Mouse (Mus musculus) cerebellum, adult 2 months (tissue): Measurements from ENCODE around the gene Atp1a1. TPM values are rescaled to one million over a fixed set of nuclear protein-coding genes. Genes with fewer than 3 reads are reported as not detected.

Experiments used
- DNase-seq, 2 experiments: peaks; one replicate each; pipeline ENCODE4 v3.0.0; 2021
- H3K27ac ChIP-seq: fragments of 200-500 bp; 2 replicates; pipeline ENCODE4 v1.5.1; 2012; ENCODE audit warnings: low read length, control low read depth, inconsistent platforms; ENCODE audit not compliant: insufficient read depth
- H3K27me3 ChIP-seq: fragments of 200-500 bp; 2 replicates; pipeline ENCODE4 v1.6.1; 2012; ENCODE audit warnings: inconsistent platforms, mild to moderate bottlenecking, low read length, moderate library complexity; ENCODE audit not compliant: control insufficient read depth, insufficient read depth
- H3K4me1 ChIP-seq: fragments of 200-500 bp; 2 replicates; pipeline ENCODE4 v1.6.1; 2011; ENCODE audit warnings: low read length; ENCODE audit not compliant: control insufficient read depth, insufficient read depth
- H3K4me3 ChIP-seq: fragments of 200-500 bp; replicated peaks from 2 replicates; pipeline ENCODE3; 2011; ENCODE audit warnings: mild to moderate bottlenecking, low read depth, low read length, control low read depth; ENCODE audit not compliant: insufficient read depth
- CTCF ChIP-seq: fragments of 200-500 bp; IDR thresholded peaks from 2 replicates; pipeline ENCODE4 v1.5.1; 2011; ENCODE audit warnings: low read depth, mild to moderate bottlenecking, control low read depth, low read length, moderate library complexity, borderline replicate concordance; ENCODE audit not compliant: insufficient read depth
- POLR2A ChIP-seq: fragments of 200-500 bp; IDR thresholded peaks from 2 replicates; pipeline ENCODE4 v1.6.1; 2011; ENCODE audit warnings: low read length, control low read depth, borderline replicate concordance; ENCODE audit not compliant: insufficient read depth
- WGBS: fragments of 180-500 bp; shearing (Covaris S2); methylation state at CpG from one replicate; pipeline ENCODE4 v1.1.7; 2018; 5-methylcytosine and 5-hydroxymethylcytosine counted together
- polyA plus RNA-seq: library from polyadenylated mRNA; depleted of rRNA; stranded (reverse); fragments of >200 nt; gene quantifications from 2 replicates; pipeline ENCODE4 v1.2.3, GENCODE M21; 2012

The Atp1a1 gene
- polyA plus RNA-seq, 1 experiment = 826 TPM

- DNase-seq = peak; percentile 84 to 93
- Histone ChIP-seq H3K27ac (peak overlapping the region; percentile 63), H3K27me3 (no peaks in the 10 kb centered on the region), H3K4me3 (no peak overlapping the region), H3K4me1 (peaks cover 53% of the 10 kb centered on the region)
- TF ChIP-seq POLR2A (no peak), CTCF (no peak)
- 3% methylated on average over 5 of the region's 5 CpGs for WGBS
These were observed 27.1 kb downstream of the Atp1a1 start for GRCm38 (mm10) chr3:101577361-101577760.

- peak in 1 of 2 experiments; percentile 27 for DNase-seq
- Histone ChIP-seq H3K4me1 (peaks cover 57% of the 10 kb centered on the region), H3K4me3 (no peak overlapping the region), H3K27me3 (no peaks in the 10 kb centered on the region), H3K27ac (0 out of 2 replicates have a peak overlapping the region, but pooled peaks have one; percentile 6)
- TF ChIP-seq POLR2A (no peak), CTCF (no peak)
- 36% methylated on average over 9 of the region's 9 CpGs for WGBS
These were observed 28.9 kb downstream of the Atp1a1 start for GRCm38 (mm10) chr3:101575527-101576085.

- Histone ChIP-seq H3K4me3 (no peak overlapping the region), H3K4me1 (peaks cover 53% of the 10 kb centered on the region), H3K27ac (no peak overlapping the region), H3K27me3 (no peaks in the 10 kb centered on the region)
- WGBS = 85% methylated on average over 3 of the region's 3 CpGs
- TF ChIP-seq POLR2A = no peak
- DNase-seq = peak in 1 of 2 experiments; percentile 15
These were observed 29.9 kb downstream of the Atp1a1 start for GRCm38 (mm10) chr3:101574463-101575193.

DNA sequence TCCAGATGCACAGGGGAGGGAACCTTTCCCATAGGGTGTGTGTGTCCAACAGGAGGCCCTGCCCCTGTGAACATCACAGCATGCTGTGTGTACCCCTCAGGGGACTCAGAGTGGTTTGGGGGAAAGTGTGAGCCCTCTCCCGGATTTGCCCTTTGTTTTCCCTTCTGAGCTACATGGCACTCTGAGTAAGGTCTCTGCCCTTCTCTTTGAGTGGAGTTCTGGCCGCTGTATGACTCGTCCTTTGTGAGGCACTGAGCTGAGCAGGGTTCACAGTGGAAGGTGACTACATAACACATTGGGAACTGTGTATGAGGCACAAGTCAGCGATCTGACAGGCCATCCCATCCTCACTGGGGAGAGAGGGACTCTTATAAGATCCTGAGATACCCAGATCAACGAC lies 31.5 kb downstream of the Atp1a1 start:
- TF ChIP-seq CTCF = no peak
- TF ChIP-seq POLR2A = no peak
- 70% methylated on average over 5 of the region's 5 CpGs for WGBS
- peak in 1 of 2 experiments; percentile 11 for DNase-seq
- no peak overlapping the region for H3K4me3 ChIP-seq
- H3K27ac ChIP-seq = no peak overlapping the region
- no peaks in the 10 kb centered on the region for H3K27me3 ChIP-seq
- H3K4me1 ChIP-seq = peaks cover 36% of the 10 kb centered on the region

DNA sequence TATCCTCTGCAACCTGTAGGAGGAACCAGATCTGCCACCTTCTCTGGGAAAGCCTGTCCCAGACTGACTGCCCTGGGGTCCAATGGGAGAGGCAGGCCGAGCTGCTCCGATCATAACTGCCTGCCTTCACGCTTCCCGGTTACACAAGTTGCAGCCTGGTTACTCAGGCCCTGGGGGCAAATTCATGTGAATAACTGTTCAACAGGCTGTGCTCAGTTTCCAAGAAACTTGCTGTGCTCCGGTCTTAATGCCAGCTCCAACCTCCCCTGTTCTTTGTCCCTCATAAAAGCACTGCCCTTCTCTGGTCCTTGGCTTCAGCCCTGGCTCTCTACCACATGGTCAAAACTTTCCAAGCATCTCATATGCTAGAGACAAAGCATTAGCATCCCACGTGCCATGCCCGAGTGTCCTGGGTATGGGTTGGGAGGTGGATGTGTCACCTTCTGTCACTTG lies 32.3 kb downstream of the Atp1a1 start:
- Histone ChIP-seq H3K27ac (no peak overlapping the region), H3K4me3 (no peak overlapping the region), H3K27me3 (no peaks in the 10 kb centered on the region), H3K4me1 (peaks cover 34% of the 10 kb centered on the region)
- DNase-seq = peak in 1 of 2 experiments; percentile 24
- no peak for TF ChIP-seq CTCF
- TF ChIP-seq POLR2A = no peak
- WGBS = 54% methylated on average over 7 of the region's 7 CpGs

DNA sequence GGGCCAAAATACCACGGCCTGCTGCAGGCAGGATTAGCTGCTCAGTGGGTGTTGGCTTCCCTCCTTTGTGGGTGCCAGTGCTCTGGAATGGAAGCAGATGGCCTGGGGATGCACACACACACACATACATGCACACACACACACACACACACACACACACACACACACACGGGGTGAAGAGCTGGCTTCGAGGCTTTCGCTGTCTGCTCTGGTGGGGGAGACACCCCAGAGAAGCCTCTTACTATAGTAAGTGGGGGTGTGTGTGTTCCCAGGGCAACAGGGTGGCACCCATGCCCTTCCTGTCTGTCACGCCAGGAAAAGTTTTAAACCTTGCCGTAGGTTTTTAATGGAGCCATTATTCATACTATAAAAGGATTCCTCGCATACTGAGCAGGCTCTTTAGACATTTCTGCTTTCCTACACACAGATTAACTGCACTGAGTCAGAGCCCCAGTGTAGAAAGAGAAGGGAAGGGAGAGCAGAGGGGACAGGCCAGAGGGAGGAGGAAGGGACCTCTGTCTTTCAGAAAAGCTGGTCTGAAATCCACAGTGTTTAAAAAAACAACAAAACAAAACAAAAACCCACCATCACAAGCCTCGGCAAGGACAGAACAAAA lies 32.9 kb downstream of the Atp1a1 start:
- DNase-seq = peak in 1 of 2 experiments; percentile 23
- TF ChIP-seq CTCF = no peak
- no peak for TF ChIP-seq POLR2A
- Histone ChIP-seq H3K4me1 (peaks cover 28% of the 10 kb centered on the region), H3K4me3 (no peak overlapping the region), H3K27ac (no peak overlapping the region), H3K27me3 (no peaks in the 10 kb centered on the region)
- 43% methylated on average over 8 of the region's 8 CpGs for WGBS

DNA sequence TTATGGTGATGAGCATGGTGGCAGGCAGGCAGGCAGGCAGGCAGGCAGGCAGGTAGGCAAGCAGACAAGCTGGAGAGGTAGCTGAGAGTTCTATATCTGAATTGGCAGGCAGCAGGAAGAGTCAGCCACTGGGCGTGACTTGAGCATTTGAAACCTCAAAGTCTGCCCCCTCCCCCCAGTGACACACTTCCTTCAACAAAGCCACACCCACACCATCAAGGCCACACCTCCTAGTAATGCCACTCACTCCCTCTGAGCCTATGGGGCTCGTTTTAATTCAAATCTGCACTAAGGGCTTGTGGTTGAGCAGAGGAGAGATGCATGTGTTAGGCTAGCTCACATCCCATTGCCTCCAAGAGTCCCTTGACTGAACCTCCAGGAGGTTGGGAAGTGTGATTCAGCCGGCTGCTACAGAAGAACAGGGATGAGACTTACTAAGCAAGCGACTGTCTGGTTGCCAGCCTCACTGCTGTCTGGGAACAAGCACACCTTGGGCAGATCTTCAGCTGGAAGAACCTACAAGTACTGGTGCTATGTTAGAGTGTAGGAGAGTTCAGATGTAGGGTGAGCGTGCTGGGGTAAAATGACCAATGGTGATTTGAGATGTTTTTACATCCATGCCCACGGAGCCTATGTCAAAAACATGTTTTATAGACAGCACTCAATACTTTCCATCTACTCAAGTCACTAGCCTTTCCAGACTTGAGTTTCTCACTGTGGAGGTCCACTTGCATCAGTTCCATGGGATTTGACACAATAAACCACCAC lies 33.6 kb downstream of the Atp1a1 start:
- WGBS = 63% methylated on average over 6 of the region's 6 CpGs
- DNase-seq = peak in 1 of 2 experiments; percentile 16
- H3K4me1 ChIP-seq = peaks cover 24% of the 10 kb centered on the region
- no peak overlapping the region for H3K4me3 ChIP-seq
- TF ChIP-seq POLR2A = no peak
- no peak for TF ChIP-seq CTCF
- no peaks in the 10 kb centered on the region for H3K27me3 ChIP-seq
- H3K27ac ChIP-seq = 0 out of 2 replicates have a peak overlapping the region, but pooled peaks have one; percentile 36
